Mouse (Mus musculus) G1E (cell line): ENCODE results near the gene Mphosph9. TPM values are rescaled to one million over a fixed set of nuclear protein-coding genes. Genes with fewer than 3 reads are reported as not detected.

Experiments used
- ATAC-seq: 2 replicates; pipeline ENCODE4 v1.8.0; 2016; ENCODE audit warnings: mild to moderate bottlenecking; ENCODE audit not compliant: insufficient number of reproducible peaks, poor library complexity, low FRiP score, severe bottlenecking; ENCODE audit errors: extremely low read depth
- DNase-seq: peaks from one replicate; pipeline ENCODE4 v3.0.0; 2012; ENCODE audit warnings: low spot score
- H3K27me3 ChIP-seq: 2 replicates; pipeline ENCODE4 v1.6.1; 2012; ENCODE audit warnings: mild to moderate bottlenecking, low read length, inconsistent platforms; ENCODE audit not compliant: insufficient read depth
- H3K36me3 ChIP-seq: replicated peaks from 2 replicates; pipeline ENCODE3; 2012; ENCODE audit warnings: mild to moderate bottlenecking, inconsistent platforms
- H3K4me1 ChIP-seq: 2 replicates; pipeline ENCODE4 v1.6.1; 2012; ENCODE audit warnings: low read depth, low read length, inconsistent platforms, mixed read lengths; ENCODE audit not compliant: insufficient read depth
- H3K4me3 ChIP-seq: 2 replicates; pipeline ENCODE4 v1.5.1; 2012; ENCODE audit warnings: low read depth, mild to moderate bottlenecking, inconsistent platforms, low read length, moderate library complexity, mixed read lengths
- H3K9me3 ChIP-seq: replicated peaks from 2 replicates; pipeline ENCODE4 v1.6.1; 2012; ENCODE audit warnings: inconsistent platforms
- CTCF ChIP-seq: IDR thresholded peaks from 2 replicates; pipeline ENCODE4 v1.5.1; 2012; ENCODE audit warnings: low read depth, low read length, inconsistent platforms, mixed read lengths
- GATA1 ChIP-seq: IDR thresholded peaks from 2 replicates; pipeline ENCODE4 v1.6.1; 2012; ENCODE audit warnings: borderline replicate concordance, low read length, inconsistent platforms, mixed read lengths
- GATA2 ChIP-seq: IDR thresholded peaks from 2 replicates; pipeline ENCODE4 v1.6.1; 2012; ENCODE audit warnings: low read depth, low read length, inconsistent platforms, borderline replicate concordance
- POLR2AphosphoS5 ChIP-seq: IDR thresholded peaks from 2 replicates; pipeline ENCODE4 v1.6.1; 2012; ENCODE audit warnings: low read depth, low read length, inconsistent platforms; ENCODE audit not compliant: insufficient replicate concordance
- TAL1 ChIP-seq: conservative IDR thresholded peaks from 2 replicates; pipeline ENCODE4 v1.6.1; 2012; ENCODE audit warnings: low read depth, low read length, inconsistent platforms, mixed read lengths
- polyA plus RNA-seq: library from polyadenylated mRNA; stranded (reverse); fragments of >175 nt; gene quantifications from 2 replicates; pipeline ENCODE4 v1.2.3, GENCODE M21; 2012
- total RNA-seq, 2 experiments: library from RNA; stranded (forward) in 1 of 2; stranded (reverse) in 1 of 2; fragments of 200-1000 nt in 1 of 2; fragments of >200 nt in 1 of 2; fragmentation: Nextera tagmentation in 1 of 2; gene quantifications; 2 replicates each; pipeline ENCODE4 v1.2.3; 2014 to 2017

Mphosph9 gene
- total and polyA plus RNA-seq, 3 experiments: 2.0 to 24.2 (median 23.2) TPM

DNA sequence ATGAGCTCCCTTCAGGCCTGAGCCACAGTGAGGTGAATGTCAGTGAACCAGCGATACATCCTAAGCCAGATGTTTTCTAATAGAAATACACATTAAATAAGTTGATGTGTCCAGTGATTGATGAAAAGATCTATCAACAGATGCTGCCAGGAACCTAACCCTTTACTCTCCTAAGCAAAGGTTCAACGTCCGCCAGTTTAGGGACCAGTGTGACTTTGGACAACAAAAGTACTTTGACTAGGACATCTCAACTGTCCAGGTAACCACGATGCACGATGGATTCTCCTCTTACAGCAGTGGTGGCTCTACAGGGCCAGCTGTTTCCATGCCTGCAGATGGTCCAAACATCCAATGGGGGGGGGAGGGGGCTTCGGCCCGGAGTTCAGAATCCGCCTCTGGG, 83.3 kb downstream of the Mphosph9 start:
- ATAC-seq (no peak), DNase-seq (no peak)
- Histone ChIP-seq H3K4me3 (no peak overlapping the region), H3K27me3 (no peaks in the 10 kb centered on the region), H3K36me3 (peaks cover 78% of the 10 kb centered on the region), H3K9me3 (no peaks in the 10 kb centered on the region), H3K4me1 (peaks cover 35% of the 10 kb centered on the region)
- TF ChIP-seq TAL1 (no peak), GATA2 (no peak), GATA1 (no peak)

DNA sequence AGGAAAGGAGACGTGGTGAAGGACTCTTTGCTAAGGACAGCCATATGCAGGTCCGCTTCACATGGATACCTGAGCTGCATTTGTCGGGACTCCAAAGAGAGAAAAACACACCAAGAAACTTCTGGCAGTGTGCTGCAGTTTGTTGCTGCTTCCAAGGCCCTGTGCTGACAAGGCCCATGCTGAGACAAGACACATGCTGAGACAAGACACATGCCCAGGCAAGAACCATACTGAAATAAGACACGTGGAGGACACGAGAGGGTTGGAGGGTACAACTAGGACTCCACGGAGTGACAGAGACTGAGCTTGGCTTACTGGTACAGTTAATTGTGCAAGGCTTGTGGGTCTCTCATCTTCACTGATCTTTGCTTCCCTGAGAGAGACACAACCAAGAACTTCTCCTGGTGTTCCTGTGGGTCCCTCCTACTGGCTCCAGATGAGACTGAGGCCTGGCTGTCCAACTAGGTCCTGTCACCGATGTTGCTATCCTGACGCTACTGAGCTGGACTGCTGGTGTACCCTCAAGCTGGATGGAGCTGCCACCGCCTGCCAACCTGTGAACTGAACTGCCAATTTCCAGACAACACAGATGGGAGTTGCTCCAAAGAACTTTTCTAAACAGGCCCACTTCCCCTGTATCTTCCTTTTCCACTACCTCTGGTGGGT, 84.4 kb downstream of the Mphosph9 start:
- no peaks in the 10 kb centered on the region for H3K9me3 ChIP-seq
- DNase-seq (no peak), ATAC-seq (no peak)
- TF ChIP-seq TAL1 (no peak), GATA2 (no peak)
- H3K27me3 ChIP-seq: no peaks in the 10 kb centered on the region
- H3K36me3 ChIP-seq: peaks cover 89% of the 10 kb centered on the region
- no peak overlapping the region for H3K4me3 ChIP-seq
- peaks cover 28% of the 10 kb centered on the region for H3K4me1 ChIP-seq

DNA sequence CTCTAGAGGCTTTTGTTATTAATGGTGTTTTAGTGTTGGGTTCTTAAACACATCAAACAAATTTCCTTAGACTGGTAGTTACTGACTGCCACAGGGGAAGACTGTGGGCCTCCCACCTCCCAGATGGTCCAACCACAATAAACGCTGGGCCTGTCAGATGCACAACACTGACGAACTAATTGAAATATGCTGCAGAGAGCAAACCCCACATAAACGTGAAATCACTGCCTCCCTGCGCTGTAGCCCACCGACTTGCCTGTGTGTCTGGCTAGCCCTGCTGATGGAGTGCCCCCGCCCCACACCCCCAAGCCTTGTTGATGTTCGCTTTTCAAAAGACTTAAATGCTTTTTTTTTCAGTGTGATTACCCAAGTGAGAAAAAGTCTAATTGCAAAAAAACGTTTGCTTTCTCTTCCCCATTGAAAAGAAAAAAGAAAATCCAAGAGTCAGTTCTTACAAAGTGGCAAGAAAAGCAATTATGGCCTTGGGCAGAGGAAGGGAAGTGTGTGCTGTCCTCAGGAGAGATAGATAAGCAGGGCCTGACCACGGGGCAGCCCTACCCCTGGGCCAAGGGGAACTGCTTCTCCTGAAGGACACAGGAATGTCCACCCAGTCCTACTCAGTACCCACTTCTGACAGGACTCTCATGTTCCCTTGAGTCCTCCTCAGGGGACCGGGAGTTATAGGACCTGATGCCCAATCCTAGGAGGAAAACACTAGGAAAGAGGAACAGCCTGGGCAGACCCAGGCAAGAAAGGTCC, 85.9 kb downstream of the Mphosph9 start:
- TF ChIP-seq CTCF: no peak
- no peak for TF ChIP-seq GATA1
- TF ChIP-seq GATA2: no peak
- TF ChIP-seq TAL1: no peak
- no peak for TF ChIP-seq POLR2AphosphoS5
- no peak for ATAC-seq
- DNase-seq: no peak
- Histone ChIP-seq H3K4me3 (no peak overlapping the region), H3K27me3 (no peaks in the 10 kb centered on the region), H3K9me3 (no peaks in the 10 kb centered on the region), H3K36me3 (peaks cover 86% of the 10 kb centered on the region), H3K4me1 (peaks cover 23% of the 10 kb centered on the region)

DNA sequence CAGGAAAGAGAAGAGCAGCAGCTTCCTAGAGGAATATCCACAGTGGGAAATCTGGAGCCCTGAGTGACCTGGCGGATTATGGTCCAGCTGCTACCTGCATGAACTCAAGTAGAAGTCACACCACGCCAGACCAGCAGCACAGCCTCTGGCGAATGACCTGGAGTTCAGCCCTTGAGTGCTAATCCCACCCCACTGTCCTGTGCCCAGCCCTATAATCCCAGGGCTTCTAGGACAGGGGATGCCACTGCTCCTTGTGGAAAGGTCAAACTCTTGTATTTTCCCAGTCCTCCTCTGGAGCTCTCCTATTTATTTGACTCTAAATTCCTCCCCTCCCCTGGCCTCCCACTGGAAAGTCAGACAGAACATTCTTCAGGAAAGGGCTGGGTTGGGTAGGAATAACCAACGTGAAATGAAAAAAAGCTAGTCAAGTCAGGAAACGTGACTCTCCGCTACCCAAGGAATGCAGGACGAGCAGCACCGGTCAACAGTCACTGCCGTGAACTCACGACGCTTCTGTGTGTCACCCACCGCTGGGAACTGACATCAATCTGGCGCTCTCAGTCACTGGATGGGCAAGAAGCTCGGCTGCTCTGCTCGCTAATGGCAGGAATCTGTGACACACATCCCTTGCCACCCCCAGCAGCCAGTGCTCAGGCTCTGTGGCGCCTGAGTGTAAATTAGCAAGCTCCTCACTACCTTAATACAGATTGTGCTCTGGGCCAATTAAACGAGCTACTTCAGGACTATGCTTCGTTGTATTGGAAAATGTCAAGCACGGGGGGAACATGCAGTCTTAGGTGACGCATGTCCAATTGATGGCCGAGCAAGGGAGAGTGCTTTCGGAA, 86.7 kb downstream of the Mphosph9 start:
- H3K27me3 ChIP-seq: no peaks in the 10 kb centered on the region
- H3K9me3 ChIP-seq: no peaks in the 10 kb centered on the region
- ATAC-seq (no peak), DNase-seq (no peak)
- no peak overlapping the region for H3K4me3 ChIP-seq
- peaks cover 23% of the 10 kb centered on the region for H3K4me1 ChIP-seq
- TF ChIP-seq POLR2AphosphoS5: no peak
- no peak for TF ChIP-seq CTCF
- no peak for TF ChIP-seq GATA1
- TF ChIP-seq GATA2: no peak
- TF ChIP-seq TAL1: no peak
- H3K36me3 ChIP-seq: peaks cover 87% of the 10 kb centered on the region

DNA sequence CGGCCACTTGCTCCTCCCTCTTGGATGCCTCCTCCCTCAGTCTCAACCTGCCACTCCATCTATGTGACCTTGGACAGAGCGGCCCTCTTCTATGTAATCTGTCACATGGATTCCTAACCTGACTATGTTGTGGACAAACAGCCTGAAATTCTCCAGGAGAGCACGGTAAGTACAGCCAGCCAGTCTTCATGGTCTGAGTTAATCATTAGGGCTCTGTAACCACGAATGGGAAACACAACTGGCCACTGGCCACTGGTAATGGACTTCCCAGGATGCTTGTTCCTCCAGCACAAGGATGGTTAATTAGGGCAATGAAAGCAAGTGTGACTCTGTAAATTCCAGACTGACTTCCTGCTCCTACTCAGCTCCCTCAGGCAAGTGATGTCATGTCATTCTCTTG, 91.6 kb downstream of the Mphosph9 start:
- DNase-seq: no peak
- TF ChIP-seq TAL1 (no peak), GATA2 (no peak), CTCF (no peak), POLR2AphosphoS5 (no peak), GATA1 (no peak)
- ATAC-seq: no peak
- Histone ChIP-seq H3K4me1 (peaks cover 15% of the 10 kb centered on the region), H3K27me3 (no peaks in the 10 kb centered on the region), H3K4me3 (no peak overlapping the region), H3K9me3 (no peaks in the 10 kb centered on the region), H3K36me3 (peaks cover 70% of the 10 kb centered on the region)

DNA sequence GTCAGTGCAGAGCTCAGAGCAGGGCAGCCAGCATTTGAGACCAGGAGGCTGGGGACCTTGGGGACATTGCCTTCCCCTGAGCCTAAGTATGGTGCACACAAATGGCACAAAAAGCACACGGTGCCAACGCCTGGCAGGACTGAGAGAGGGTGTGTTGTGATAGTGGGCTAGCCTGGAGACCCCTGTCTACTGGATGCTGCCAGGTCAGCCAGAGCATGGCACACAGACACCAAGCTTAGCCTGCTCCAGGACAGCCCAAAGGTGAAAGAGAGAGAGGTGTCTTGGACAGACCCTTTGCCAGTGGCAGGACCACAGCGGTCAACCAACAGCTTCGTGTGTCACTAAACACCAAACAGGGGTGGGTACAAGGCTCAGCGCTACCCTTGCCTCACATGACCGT, 93.0 kb downstream of the Mphosph9 start:
- TF ChIP-seq POLR2AphosphoS5: no peak
- TF ChIP-seq GATA1: no peak
- no peak for TF ChIP-seq GATA2
- no peak for TF ChIP-seq TAL1
- TF ChIP-seq CTCF: no peak
- Histone ChIP-seq H3K36me3 (peaks cover 62% of the 10 kb centered on the region), H3K27me3 (no peaks in the 10 kb centered on the region), H3K4me1 (peaks cover 11% of the 10 kb centered on the region), H3K9me3 (no peaks in the 10 kb centered on the region), H3K4me3 (no peak overlapping the region)
- DNase-seq (no peak), ATAC-seq (no peak)
